Mouse (Mus musculus) MEL (cell line): Measurements from ENCODE around the gene Sh3tc1. TPM values are rescaled to one million over a fixed set of nuclear protein-coding genes. Genes with fewer than 3 reads are reported as not detected.

Source experiments
- DNase-seq: peaks from one replicate; pipeline ENCODE4 v3.0.0; 2011; ENCODE audit warnings: low read depth, low spot score
- H3K27ac ChIP-seq: 2 replicates; pipeline ENCODE4 v1.5.1; 2012; ENCODE audit warnings: low read depth, mild to moderate bottlenecking, control low read depth, low read length, moderate library complexity; ENCODE audit not compliant: control insufficient read depth
- H3K27me3 ChIP-seq, 2 experiments: fragments of 150-350 bp in 1 of 2; sonication (generic) in 1 of 2; 2 replicates each; pipeline ENCODE4 v1.6.1; 2012; ENCODE audit warnings: low read length in 2 of 2, mild to moderate bottlenecking in 2 of 2, improper control_type of control experiment in 1 of 2, moderate library complexity in 1 of 2; ENCODE audit not compliant: insufficient read depth in 2 of 2, control insufficient read depth in 1 of 2
- H3K36me3 ChIP-seq, 2 experiments: 2 replicates each; pipeline ENCODE4 v1.6.1; 2012 to 2014; ENCODE audit warnings: low read length in 2 of 2, improper control_type of control experiment in 1 of 2, inconsistent platforms in 1 of 2, mild to moderate bottlenecking in 1 of 2; ENCODE audit not compliant: insufficient read depth in 2 of 2, control insufficient read depth in 1 of 2
- H3K4me1 ChIP-seq, 2 experiments: fragments of 150-350 bp in 1 of 2; sonication (generic) in 1 of 2; 2 replicates each; pipeline ENCODE4 v1.6.1; 2012; ENCODE audit warnings: low read length in 2 of 2, improper control_type of control experiment in 1 of 2, mild to moderate bottlenecking in 1 of 2; ENCODE audit not compliant: insufficient read depth in 2 of 2, control insufficient read depth in 1 of 2
- H3K4me3 ChIP-seq, 2 experiments: fragments of 150-350 bp in 1 of 2; sonication (generic) in 1 of 2; 2 replicates each; pipeline ENCODE4 v1.5.1; 2012; ENCODE audit warnings: low read depth in 2 of 2, low read length in 2 of 2, mild to moderate bottlenecking in 2 of 2, moderate library complexity in 2 of 2, control low read depth in 1 of 2, improper control_type of control experiment in 1 of 2; ENCODE audit not compliant: control insufficient read depth in 1 of 2, insufficient read depth in 1 of 2
- H3K79me2 ChIP-seq: 2 replicates; pipeline ENCODE4 v1.6.1; 2012; ENCODE audit warnings: mild to moderate bottlenecking, low read length, moderate library complexity; ENCODE audit not compliant: control insufficient read depth, poor library complexity, insufficient read depth
- H3K9ac ChIP-seq: 2 replicates; pipeline ENCODE4 v1.6.1; 2012; ENCODE audit warnings: low read depth, mild to moderate bottlenecking, control low read depth, low read length, moderate library complexity; ENCODE audit not compliant: control insufficient read depth, poor library complexity, severe bottlenecking
- H3K9me3 ChIP-seq: fragments of 150-350 bp; sonication (generic); replicated peaks from 2 replicates; pipeline ENCODE4 v1.6.1; 2012; ENCODE audit warnings: mild to moderate bottlenecking, low read length, improper control_type of control experiment, moderate library complexity; ENCODE audit not compliant: insufficient read depth
- BHLHE40 ChIP-seq: IDR thresholded peaks from 2 replicates; pipeline ENCODE4 v1.6.1; 2012; ENCODE audit warnings: low read depth, mild to moderate bottlenecking, inconsistent platforms, low read length, improper control_type of control experiment, borderline replicate concordance
- CHD2 ChIP-seq: IDR thresholded peaks from 2 replicates; pipeline ENCODE4 v1.6.1; 2011; ENCODE audit warnings: low read length, improper control_type of control experiment
- E2F4 ChIP-seq: IDR thresholded peaks from 2 replicates; pipeline ENCODE4 v1.6.1; 2011; ENCODE audit warnings: low read depth, low read length, improper control_type of control experiment, borderline replicate concordance
- ELF1 ChIP-seq: IDR thresholded peaks from 2 replicates; pipeline ENCODE4 v1.6.1; 2014; ENCODE audit warnings: low read depth, mild to moderate bottlenecking, inconsistent platforms, low read length, improper control_type of control experiment, moderate library complexity
- EP300 ChIP-seq, 2 experiments: IDR thresholded peaks; 2 replicates each; pipeline ENCODE4 v1.6.1; 2011; ENCODE audit warnings: improper control_type of control experiment in 2 of 2, low read length in 2 of 2, low read depth in 1 of 2, mild to moderate bottlenecking in 1 of 2
- GABPA ChIP-seq: IDR thresholded peaks from 2 replicates; pipeline ENCODE4 v1.6.1; 2012; ENCODE audit warnings: low read depth, mild to moderate bottlenecking, inconsistent platforms, low read length, improper control_type of control experiment, moderate library complexity
- KAT2A ChIP-seq: conservative IDR thresholded peaks from 2 replicates; pipeline ENCODE4 v1.6.1; 2012; ENCODE audit warnings: low read depth, low read length, improper control_type of control experiment, inconsistent platforms
- MAFK ChIP-seq: IDR thresholded peaks from 2 replicates; pipeline ENCODE4 v1.6.1; 2011; ENCODE audit warnings: low read depth, mild to moderate bottlenecking, low read length, improper control_type of control experiment, borderline replicate concordance
- MEF2A ChIP-seq: IDR thresholded peaks from 2 replicates; pipeline ENCODE4 v1.6.1; 2014; ENCODE audit warnings: low read depth, mild to moderate bottlenecking, inconsistent platforms, low read length, improper control_type of control experiment; ENCODE audit not compliant: poor library complexity, insufficient replicate concordance, severe bottlenecking; ENCODE audit errors: extremely low read depth
- NELFE ChIP-seq: IDR thresholded peaks from 2 replicates; pipeline ENCODE4 v1.6.1; 2011; ENCODE audit warnings: low read depth, low read length, improper control_type of control experiment
- NRF1 ChIP-seq: IDR thresholded peaks from 2 replicates; pipeline ENCODE4 v1.6.1; 2014; ENCODE audit warnings: low read depth, mild to moderate bottlenecking, inconsistent platforms, low read length, improper control_type of control experiment, moderate library complexity; ENCODE audit not compliant: poor library complexity, insufficient read depth, severe bottlenecking
- RCOR1 ChIP-seq: IDR thresholded peaks from 2 replicates; pipeline ENCODE4 v1.6.1; 2012; ENCODE audit warnings: low read depth, mild to moderate bottlenecking, inconsistent platforms, low read length, improper control_type of control experiment
- TAL1 ChIP-seq: IDR thresholded peaks from 2 replicates; pipeline ENCODE4 v1.6.1; 2012; ENCODE audit warnings: mild to moderate bottlenecking, inconsistent platforms, low read length, moderate library complexity, mixed read lengths
- TCF12 ChIP-seq: IDR thresholded peaks from 2 replicates; pipeline ENCODE4 v1.6.1; 2014; ENCODE audit warnings: low read depth, mild to moderate bottlenecking, inconsistent platforms, low read length, improper control_type of control experiment, moderate library complexity
- UBTF ChIP-seq: IDR thresholded peaks from 2 replicates; pipeline ENCODE4 v1.6.1; 2012; ENCODE audit warnings: low read depth, mild to moderate bottlenecking, inconsistent platforms, low read length, improper control_type of control experiment, moderate library complexity, borderline replicate concordance; ENCODE audit not compliant: insufficient read depth
- USF2 ChIP-seq, 2 experiments: IDR thresholded peaks; 2 replicates each; pipeline ENCODE4 v1.6.1; 2011 to 2012; ENCODE audit warnings: improper control_type of control experiment in 2 of 2, low read length in 2 of 2, borderline replicate concordance in 1 of 2, inconsistent platforms in 1 of 2, low read depth in 1 of 2, mild to moderate bottlenecking in 1 of 2; ENCODE audit not compliant: insufficient read depth in 1 of 2
- ZC3H11A ChIP-seq: IDR thresholded peaks from 2 replicates; pipeline ENCODE4 v1.6.1; 2012; ENCODE audit warnings: low read depth, mild to moderate bottlenecking, inconsistent platforms, low read length, improper control_type of control experiment
- ZKSCAN1 ChIP-seq: IDR thresholded peaks from 2 replicates; pipeline ENCODE4 v1.6.1; 2012; ENCODE audit warnings: low read depth, mild to moderate bottlenecking, inconsistent platforms, low read length, improper control_type of control experiment, moderate library complexity
- polyA plus RNA-seq, 2 experiments: library from polyadenylated mRNA; stranded (reverse) in 1 of 2; unstranded in 1 of 2; fragments of >175 nt in 1 of 2; fragments of >200 nt in 1 of 2; gene quantifications; 2 replicates each; pipeline versions ENCODE4 v1.2.1 to v1.2.4; 2012; ENCODE audit warnings: low replicate concordance in 2 of 2, low read depth in 1 of 2; ENCODE audit not compliant: insufficient read length in 2 of 2, insufficient read depth in 1 of 2, missing spikeins in 1 of 2
- total RNA-seq: library from RNA; depleted of rRNA; stranded (reverse); fragments of 300-350 nt; gene quantifications from 2 replicates; pipeline ENCODE4 v1.2.3, GENCODE M21; 2012

The Sh3tc1 gene
- total and polyA plus RNA-seq, 3 experiments = not detected

DNA sequence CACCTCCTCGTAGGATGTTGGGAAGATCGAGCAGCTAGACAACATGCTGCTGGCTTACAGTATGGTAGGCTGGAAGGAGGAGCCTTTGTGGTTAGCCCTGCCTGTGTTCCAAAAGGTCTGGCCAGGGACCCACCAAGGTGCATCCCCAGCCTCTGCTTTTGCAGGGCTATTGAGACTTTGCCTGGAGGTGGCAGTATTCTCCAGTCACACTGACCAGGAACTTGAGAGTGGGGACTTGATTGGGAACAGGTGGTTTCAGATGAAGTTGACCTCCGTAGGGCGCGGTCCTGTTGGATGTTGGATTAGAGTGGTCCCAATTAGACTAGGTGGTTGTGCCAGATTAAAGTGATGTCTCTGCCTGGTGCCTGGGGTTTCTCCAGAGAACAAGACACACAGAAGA is 12.3 kb downstream of the Sh3tc1 start:
- TF ChIP-seq KAT2A (no peak), EP300 (IDR thresholded peaks at IDR 0.05; ENCODE audit: low read depth in 1 of 2, low read length in 2 of 2) (no peak)
- TF ChIP-seq, all 39 proteins: peak for 0
- H3K27me3 ChIP-seq = no peaks in the 10 kb centered on the region
- H3K36me3 ChIP-seq = no peaks in the 10 kb centered on the region
- DNase-seq = no peak
- H3K27ac ChIP-seq = no peak overlapping the region
- H3K4me1 ChIP-seq = no peaks in the 10 kb centered on the region
- H3K9me3 ChIP-seq = no peaks in the 10 kb centered on the region
- no peaks in the 10 kb centered on the region for H3K79me2 ChIP-seq
- no peak overlapping the region for H3K4me3 ChIP-seq
- no peak overlapping the region for H3K9ac ChIP-seq

DNA sequence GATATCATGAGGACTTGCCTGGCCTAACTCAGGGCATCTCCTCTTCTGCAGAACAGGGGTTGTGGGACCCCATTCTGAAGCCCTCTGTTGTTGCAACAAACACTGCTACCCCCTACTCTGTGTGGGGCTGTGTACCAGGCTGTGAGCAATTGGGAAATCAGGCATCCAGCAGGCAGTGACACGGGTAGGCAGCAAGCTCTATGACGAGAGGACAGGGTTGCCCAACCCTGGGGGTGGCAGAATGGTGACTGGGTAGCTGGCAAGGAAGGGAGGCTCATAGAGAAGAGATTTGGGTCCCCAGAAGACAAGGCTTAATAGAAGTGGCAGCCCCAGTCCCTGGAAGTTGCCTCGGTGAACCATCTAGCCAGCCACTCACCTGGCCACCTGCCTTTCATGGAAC is 13.9 kb downstream of the Sh3tc1 start:
- Histone ChIP-seq H3K4me1 (no peaks in the 10 kb centered on the region), H3K27ac (no peak overlapping the region), H3K4me3 (no peak overlapping the region), H3K9me3 (no peaks in the 10 kb centered on the region), H3K27me3 (no peaks in the 10 kb centered on the region), H3K79me2 (no peaks in the 10 kb centered on the region), H3K36me3 (no peaks in the 10 kb centered on the region), H3K9ac (no peak overlapping the region)
- no peak for DNase-seq
- TF ChIP-seq KAT2A (no peak), TAL1 (no peak), ZKSCAN1 (no peak), GABPA (no peak), USF2 (IDR thresholded peaks at IDR 0.05; ENCODE audit: borderline replicate concordance in 1 of 2, insufficient read depth in 1 of 2, low read depth in 1 of 2, low read length in 2 of 2) (no peak), NRF1 (no peak), ZC3H11A (no peak), MAFK (no peak), MEF2A (no peak), RCOR1 (no peak), UBTF (no peak), ELF1 (no peak), NELFE (no peak), BHLHE40 (no peak), TCF12 (no peak), E2F4 (no peak), CHD2 (no peak)
